Mouse (Mus musculus) bone marrow, adult 2 months (tissue): ENCODE results near the gene Cdon.

Source experiments
- CTCF ChIP-seq: fragments of 200-500 bp; IDR thresholded peaks from 2 replicates; pipeline ENCODE4 v1.5.1; 2011; ENCODE audit warnings: low read length, control low read depth; ENCODE audit not compliant: control insufficient read depth, insufficient read depth
- POLR2A ChIP-seq: fragments of 200-500 bp; IDR thresholded peaks from 2 replicates; pipeline ENCODE4 v1.6.1; 2011; ENCODE audit warnings: low read depth, mild to moderate bottlenecking, control low read depth, low read length, borderline replicate concordance; ENCODE audit not compliant: control insufficient read depth

- TF ChIP-seq POLR2A (no peak), CTCF (no peak)
These were observed 108.2 kb downstream of the Cdon start for GRCm38 (mm10) chr9:35529141-35529540.
